Mouse (Mus musculus): ENCODE measurements around the gene Nt5dc1.
"Not testable (repeated sequence)": the region's sequence is repeated elsewhere in the genome, so short reads cannot be mapped to it uniquely, and the experiment has no call there.

The Nt5dc1 gene

GRCm38 (mm10) chr10:34418204-34418756, at the start of gene Nt5dc1:
TSS of gene Nt5dc1 (minus strand) at chr10:34418552.
- in situ Hi-C loops (cut with MboI, MseI), result no loop called here

- in situ Hi-C loops (cut with MboI, MseI), result no loop called here
These were observed 46.0 kb upstream of the Nt5dc1 start for GRCm38 (mm10) chr10:34464321-34464720.

GRCm38 (mm10) chr10:34461451-34461850, 43.1 kb upstream of the Nt5dc1 start:
- in situ Hi-C loops (cut with MboI, MseI), result no loop called here

- in situ Hi-C loops (cut with MboI, MseI), result no loop called here
These were observed 31.1 kb upstream of the Nt5dc1 start for GRCm38 (mm10) chr10:34449469-34449868.

GRCm38 (mm10) chr10:34434191-34434590, 15.8 kb upstream of the Nt5dc1 start:
- in situ Hi-C loops (cut with MboI, MseI), result not testable (repeated sequence)

GRCm38 (mm10) chr10:34431783-34432182, 13.4 kb upstream of the Nt5dc1 start:
- in situ Hi-C loops (cut with MboI, MseI), result no loop called here

- in situ Hi-C loops (cut with MboI, MseI), result not testable (repeated sequence)
These were observed 442 bp upstream of the Nt5dc1 start for GRCm38 (mm10) chr10:34418794-34419193.

GRCm38 (mm10) chr10:34399267-34399666, 19.1 kb downstream of the Nt5dc1 start:
- in situ Hi-C loops (cut with MboI, MseI), result no loop called here

GRCm38 (mm10) chr10:34396959-34397358, 21.4 kb downstream of the Nt5dc1 start:
- in situ Hi-C loops (cut with MboI, MseI), result no loop called here

- in situ Hi-C loops (cut with MboI, MseI), result no loop called here
These were observed 28.7 kb downstream of the Nt5dc1 start, which contains the start of gene Col10a1 for GRCm38 (mm10) chr10:34389681-34390080. TSS of gene Col10a1 (plus strand) at chr10:34389981.

GRCm38 (mm10) chr10:34385636-34386035, 32.7 kb downstream of the Nt5dc1 start:
- in situ Hi-C loops (cut with MboI, MseI), result no loop called here

- in situ Hi-C loops (cut with MboI, MseI), result no loop called here
These were observed 45.0 kb downstream of the Nt5dc1 start for GRCm38 (mm10) chr10:34373332-34373731.

- in situ Hi-C loops (cut with MboI, MseI), result no loop called here
These were observed 50.2 kb downstream of the Nt5dc1 start for GRCm38 (mm10) chr10:34368138-34368537.

GRCm38 (mm10) chr10:34363756-34364155, 54.6 kb downstream of the Nt5dc1 start:
- in situ Hi-C loops (cut with MboI, MseI), result loop anchor here (5.0 kb wide), 1 partner anchor 46 kb away; no protein-coding TSS in a partner anchor

GRCm38 (mm10) chr10:34358263-34358662, 60.1 kb downstream of the Nt5dc1 start:
- in situ Hi-C loops (cut with MboI, MseI), result no loop called here

- in situ Hi-C loops (cut with MboI, MseI), result no loop called here
These were observed 66.2 kb downstream of the Nt5dc1 start for GRCm38 (mm10) chr10:34352166-34352565.

- in situ Hi-C loops (cut with MboI, MseI), result no loop called here
These were observed 76.5 kb downstream of the Nt5dc1 start for GRCm38 (mm10) chr10:34341886-34342285.

GRCm38 (mm10) chr10:34341014-34341413, 77.3 kb downstream of the Nt5dc1 start:
- in situ Hi-C loops (cut with MboI, MseI), result no loop called here

GRCm38 (mm10) chr10:34328310-34328709, 90.0 kb downstream of the Nt5dc1 start:
- in situ Hi-C loops (cut with MboI, MseI), result no loop called here

GRCm38 (mm10) chr10:34327144-34327543, 91.2 kb downstream of the Nt5dc1 start:
- in situ Hi-C loops (cut with MboI, MseI), result no loop called here

GRCm38 (mm10) chr10:34326701-34327100, 91.7 kb downstream of the Nt5dc1 start:
- in situ Hi-C loops (cut with MboI, MseI), result no loop called here

GRCm38 (mm10) chr10:34320809-34321208, 97.5 kb downstream of the Nt5dc1 start:
- in situ Hi-C loops (cut with MboI, MseI), result no loop called here

GRCm38 (mm10) chr10:34317217-34317606, 101.1 kb downstream of the Nt5dc1 start:
- in situ Hi-C loops (cut with MboI, MseI), result loop anchor here (5.0 kb wide), 1 partner anchor 45 kb away; no protein-coding TSS in a partner anchor

All from T-helper 2 cell (primary cell).